Mouse (Mus musculus): ENCODE results near the gene Fgf11. TPM values are rescaled to one million over a fixed set of nuclear protein-coding genes. Genes with fewer than 3 reads are reported as not detected.

The Fgf11 gene
- polyA plus RNA-seq, 1 experiment, result 17.3 TPM

DNA sequence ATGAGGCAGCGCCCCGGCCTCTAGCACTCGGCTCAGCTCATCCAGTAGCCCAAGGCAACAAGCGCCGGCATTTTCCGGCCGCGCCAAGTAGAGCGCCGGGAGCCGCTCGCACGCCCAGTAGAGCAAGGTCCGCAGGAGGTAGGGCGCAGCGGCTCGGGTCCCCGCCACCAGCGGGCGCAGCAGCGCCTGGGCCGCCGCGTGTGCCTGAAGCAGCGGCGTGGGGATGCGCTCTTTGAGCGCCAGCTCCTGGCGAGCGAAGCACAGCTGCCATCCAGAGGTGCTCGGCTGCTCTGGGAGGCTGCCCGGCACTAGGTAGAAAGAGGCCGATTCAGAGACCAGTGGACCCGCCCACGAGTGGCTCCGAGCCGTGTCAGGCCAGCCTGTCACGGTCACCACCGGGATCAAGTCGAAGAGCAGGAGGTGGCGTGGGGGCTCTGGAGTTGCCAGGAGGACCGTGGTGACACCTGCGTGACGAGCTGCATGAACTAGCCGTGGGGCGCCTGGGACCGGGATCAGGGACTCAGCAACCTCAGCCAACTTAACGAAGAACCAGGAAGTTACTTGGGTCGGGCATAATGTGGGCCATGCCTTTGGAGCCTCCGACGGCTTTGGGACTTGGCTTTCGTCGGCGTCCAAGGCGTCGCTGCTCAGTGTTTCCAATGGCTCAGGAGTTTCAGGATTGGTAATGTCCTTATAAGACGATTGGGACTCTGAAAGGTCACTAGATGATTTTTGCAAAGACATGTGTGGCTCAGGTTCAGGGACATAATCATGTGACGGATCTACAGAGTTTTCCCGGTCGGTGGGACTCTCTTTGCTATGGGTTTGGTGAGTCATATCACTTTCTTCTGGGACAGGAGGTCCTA lies 2.4 kb upstream of the Fgf11 start:
- TF ChIP-seq POLR2A (IDR thresholded peaks at IDR 0.05; ENCODE audit: extremely low read depth, insufficient read depth, low read length), result no peak
- no peak; the same call in 1 of the 2 replicates for TF ChIP-seq CTCF (IDR thresholded peaks at IDR 0.05; ENCODE audit: extremely low read depth, insufficient read depth, low read length)
- peak overlapping the region; percentile 78 for H3K4me3 ChIP-seq (ENCODE audit: insufficient read depth, low read length)
- peaks cover 1% of the 10 kb centered on the region; the same call in 1 of the 2 replicates for H3K4me1 ChIP-seq (ENCODE audit: control insufficient read depth, insufficient read depth, low read length)
- H3K27ac ChIP-seq (ENCODE audit: insufficient read depth, low read length), result no peak overlapping the region

DNA sequence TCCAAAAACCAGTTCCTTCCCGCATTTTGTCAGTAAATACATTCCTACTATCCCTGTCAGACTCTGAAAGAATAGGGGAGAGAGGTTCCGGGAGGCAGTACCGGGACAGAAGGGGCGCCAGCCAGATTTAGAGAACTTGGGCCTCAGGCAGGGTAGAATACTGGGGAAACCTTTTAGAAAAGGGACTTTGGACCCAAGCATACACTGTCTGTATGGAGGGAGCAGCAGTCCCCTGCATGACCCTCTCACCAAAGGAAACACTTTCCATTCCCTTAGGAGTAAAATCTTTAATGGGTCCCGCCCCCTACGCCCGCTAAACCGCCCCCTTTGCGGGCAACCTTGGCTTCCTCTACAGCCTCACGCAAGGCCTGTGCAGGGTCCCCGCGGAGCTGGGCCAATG lies 1.7 kb upstream of the Fgf11 start:
- peak overlapping the region; percentile 78; the same call in 1 of the 2 replicates for H3K4me3 ChIP-seq (ENCODE audit: insufficient read depth, low read length)
- H3K4me1 ChIP-seq (ENCODE audit: control insufficient read depth, insufficient read depth, low read length), result peaks cover 1% of the 10 kb centered on the region; the same call in 1 of the 2 replicates
- TF ChIP-seq CTCF (IDR thresholded peaks at IDR 0.05; ENCODE audit: extremely low read depth, insufficient read depth, low read length) (no peak), POLR2A (IDR thresholded peaks at IDR 0.05; ENCODE audit: extremely low read depth, insufficient read depth, low read length) (no peak)
- no peak overlapping the region for H3K27ac ChIP-seq (ENCODE audit: insufficient read depth, low read length)

DNA sequence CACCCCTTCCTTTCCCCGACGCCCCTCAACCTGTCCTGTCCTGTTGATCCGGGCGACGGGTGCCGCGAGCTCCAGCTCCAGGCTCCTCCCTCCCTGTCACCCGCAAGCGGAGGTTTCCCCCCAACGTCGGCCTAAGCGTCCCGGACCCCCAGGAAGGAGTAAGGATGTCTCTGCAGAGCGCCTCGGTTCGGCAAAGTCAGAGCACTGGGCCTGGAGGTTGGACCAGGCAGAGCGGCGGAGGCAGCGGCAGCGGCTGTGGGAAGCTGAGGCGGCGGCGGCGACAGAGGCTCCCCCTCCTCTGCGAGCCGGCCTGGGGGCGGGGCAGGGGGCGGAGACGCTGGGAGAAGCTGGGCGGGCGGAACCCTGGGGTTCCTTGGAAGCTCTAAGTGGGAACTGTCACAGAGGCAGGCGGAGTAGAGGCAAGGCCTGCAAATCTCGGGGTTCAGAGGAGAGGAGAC lies 1.0 kb upstream of the Fgf11 start:
- Histone ChIP-seq H3K4me3 (ENCODE audit: insufficient read depth, low read length) (peak overlapping the region; percentile 78), H3K4me1 (ENCODE audit: control insufficient read depth, insufficient read depth, low read length) (peaks cover 1% of the 10 kb centered on the region; the same call in 1 of the 2 replicates), H3K27ac (ENCODE audit: insufficient read depth, low read length) (peak overlapping the region; percentile 72)
- no peak for TF ChIP-seq POLR2A (IDR thresholded peaks at IDR 0.05; ENCODE audit: extremely low read depth, insufficient read depth, low read length)
- no peak for TF ChIP-seq CTCF (IDR thresholded peaks at IDR 0.05; ENCODE audit: extremely low read depth, insufficient read depth, low read length)

DNA sequence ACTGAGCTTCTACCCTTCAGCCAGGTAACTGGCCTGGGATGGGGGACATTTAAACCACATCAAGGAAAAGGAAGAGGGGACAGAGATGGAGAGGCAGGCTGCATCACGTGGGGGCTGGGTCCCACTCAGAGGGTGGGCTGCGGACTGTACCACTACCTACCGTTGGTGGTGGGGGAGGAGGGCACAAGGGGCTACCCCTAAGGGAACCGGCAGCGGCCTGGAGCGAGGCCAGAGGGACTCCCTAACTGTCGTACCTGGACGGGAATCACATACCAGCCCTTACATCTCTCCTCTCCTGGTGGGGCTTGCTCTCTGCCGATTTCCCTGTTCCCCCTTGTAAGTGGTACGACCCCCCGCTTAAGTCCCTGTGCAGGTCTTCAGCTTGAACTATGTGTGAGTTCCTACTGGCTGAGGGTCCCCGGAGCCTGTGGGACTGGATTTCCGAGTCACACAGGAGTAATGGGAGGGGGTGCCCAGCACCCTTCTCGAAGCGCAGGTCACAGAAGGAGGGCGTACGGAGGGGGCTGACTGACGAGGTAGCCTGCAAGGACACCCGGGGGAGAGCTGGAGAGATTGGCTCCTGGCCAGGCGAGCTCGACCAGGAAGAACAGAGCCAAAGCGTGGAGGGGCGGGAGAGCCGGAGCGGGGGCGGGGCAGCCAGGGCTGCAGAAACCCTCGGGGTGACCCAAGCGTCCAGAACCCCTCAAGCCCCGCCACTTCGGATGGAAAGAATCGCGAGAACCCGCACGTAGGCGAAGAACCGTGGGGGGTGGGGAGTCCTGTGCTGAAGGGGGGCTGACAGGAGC lies 1.1 kb downstream of the Fgf11 start:
- Histone ChIP-seq H3K27ac (ENCODE audit: insufficient read depth, low read length) (0 out of 2 replicates have a peak overlapping the region, but pooled peaks have one; percentile 41), H3K4me1 (ENCODE audit: control insufficient read depth, insufficient read depth, low read length) (peaks cover 1% of the 10 kb centered on the region; the same call in 1 of the 2 replicates), H3K4me3 (ENCODE audit: insufficient read depth, low read length) (peak overlapping the region; percentile 78)
- no peak for TF ChIP-seq CTCF (IDR thresholded peaks at IDR 0.05; ENCODE audit: extremely low read depth, insufficient read depth, low read length)

DNA sequence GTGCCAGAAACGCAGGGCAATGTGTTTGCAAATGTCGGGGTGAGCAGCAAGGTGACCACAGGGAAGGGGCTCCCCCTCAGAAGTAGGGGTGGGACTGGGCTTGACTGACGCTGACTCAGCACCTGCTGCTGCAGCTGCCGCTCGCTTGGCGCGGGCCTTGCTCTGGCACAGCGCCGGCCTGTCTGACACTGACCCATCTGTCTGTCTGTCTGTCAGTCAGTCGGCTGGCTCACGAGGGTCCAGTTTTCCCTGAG lies 1.6 kb downstream of the Fgf11 start:
- TF ChIP-seq CTCF (IDR thresholded peaks at IDR 0.05; ENCODE audit: extremely low read depth, insufficient read depth, low read length) (no peak), POLR2A (IDR thresholded peaks at IDR 0.05; ENCODE audit: extremely low read depth, insufficient read depth, low read length) (no peak)
- H3K4me1 ChIP-seq (ENCODE audit: control insufficient read depth, insufficient read depth, low read length), result peaks cover 1% of the 10 kb centered on the region; the same call in 1 of the 2 replicates
- 0 out of 2 replicates have a peak overlapping the region, but pooled peaks have one; percentile 41 for H3K27ac ChIP-seq (ENCODE audit: insufficient read depth, low read length)
- H3K4me3 ChIP-seq (ENCODE audit: insufficient read depth, low read length), result peak overlapping the region; percentile 78; the same call in 1 of the 2 replicates

DNA sequence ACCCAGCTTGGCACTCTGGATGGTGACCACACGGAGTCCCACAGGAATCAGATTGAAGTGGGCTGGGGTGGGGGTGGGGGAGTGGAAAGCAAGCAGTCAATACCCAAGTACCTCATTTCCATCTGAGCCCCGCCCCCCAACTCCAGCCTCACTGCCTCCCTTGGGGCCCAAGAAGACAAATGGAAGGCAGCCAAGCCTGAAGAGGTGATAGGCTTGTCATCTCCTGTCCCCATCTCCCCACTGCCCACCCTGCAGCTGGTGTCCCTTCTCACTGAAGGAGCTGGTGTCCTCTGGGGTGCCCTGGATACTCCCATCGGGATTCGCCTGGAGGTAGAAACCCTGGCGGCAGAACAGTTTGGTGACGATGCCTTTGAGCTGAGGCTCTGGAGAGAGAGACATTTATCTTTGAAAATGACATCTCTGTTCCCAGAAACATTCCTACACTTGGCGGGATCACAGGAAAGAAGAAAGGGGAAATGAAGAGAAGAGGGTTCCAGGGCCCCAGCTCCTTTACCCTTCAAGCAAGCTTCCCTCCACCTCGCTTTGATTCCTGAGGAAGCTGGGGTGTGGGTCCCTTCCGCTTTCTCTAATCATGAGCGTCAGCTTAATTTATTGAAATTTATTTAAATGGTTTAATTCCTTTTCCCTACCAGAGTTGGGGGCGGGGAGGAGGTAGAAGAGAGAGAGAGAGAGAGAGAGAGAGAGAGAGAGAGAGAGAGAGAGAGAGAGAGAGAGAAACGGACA lies 2.1 kb downstream of the Fgf11 start:
- Histone ChIP-seq H3K4me3 (ENCODE audit: insufficient read depth, low read length) (peak overlapping the region; percentile 78; the same call in 1 of the 2 replicates), H3K4me1 (ENCODE audit: control insufficient read depth, insufficient read depth, low read length) (peaks cover 1% of the 10 kb centered on the region; the same call in 1 of the 2 replicates), H3K27ac (ENCODE audit: insufficient read depth, low read length) (0 out of 2 replicates have a peak overlapping the region, but pooled peaks have one; percentile 41)
- no peak for TF ChIP-seq POLR2A (IDR thresholded peaks at IDR 0.05; ENCODE audit: extremely low read depth, insufficient read depth, low read length)
- TF ChIP-seq CTCF (IDR thresholded peaks at IDR 0.05; ENCODE audit: extremely low read depth, insufficient read depth, low read length), result no peak

DNA sequence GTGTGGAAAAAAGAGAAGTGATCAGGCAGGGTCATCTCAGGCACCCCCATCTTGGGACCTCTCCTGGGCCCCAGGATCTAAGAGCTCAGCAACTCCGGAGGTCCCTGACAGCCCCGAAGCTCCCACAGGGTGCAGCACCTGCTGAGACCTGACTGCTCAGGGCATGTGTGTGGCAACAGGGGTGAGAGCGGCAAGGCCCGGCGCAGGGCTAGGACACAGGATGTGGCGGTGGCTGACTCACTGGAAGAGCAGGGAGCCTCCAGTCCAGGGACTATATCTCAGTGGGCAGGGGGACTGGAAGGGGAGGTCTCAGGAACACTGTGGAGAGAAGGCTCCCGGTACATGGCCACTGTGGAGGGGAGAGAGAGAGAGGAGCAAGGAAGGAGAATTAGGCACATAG lies 3.7 kb downstream of the Fgf11 start:
- H3K27ac ChIP-seq (ENCODE audit: insufficient read depth, low read length), result no peak overlapping the region
- TF ChIP-seq POLR2A (IDR thresholded peaks at IDR 0.05; ENCODE audit: extremely low read depth, insufficient read depth, low read length) (no peak), CTCF (IDR thresholded peaks at IDR 0.05; ENCODE audit: extremely low read depth, insufficient read depth, low read length) (no peak)
- peaks cover 1% of the 10 kb centered on the region; the same call in 1 of the 2 replicates for H3K4me1 ChIP-seq (ENCODE audit: control insufficient read depth, insufficient read depth, low read length)

DNA sequence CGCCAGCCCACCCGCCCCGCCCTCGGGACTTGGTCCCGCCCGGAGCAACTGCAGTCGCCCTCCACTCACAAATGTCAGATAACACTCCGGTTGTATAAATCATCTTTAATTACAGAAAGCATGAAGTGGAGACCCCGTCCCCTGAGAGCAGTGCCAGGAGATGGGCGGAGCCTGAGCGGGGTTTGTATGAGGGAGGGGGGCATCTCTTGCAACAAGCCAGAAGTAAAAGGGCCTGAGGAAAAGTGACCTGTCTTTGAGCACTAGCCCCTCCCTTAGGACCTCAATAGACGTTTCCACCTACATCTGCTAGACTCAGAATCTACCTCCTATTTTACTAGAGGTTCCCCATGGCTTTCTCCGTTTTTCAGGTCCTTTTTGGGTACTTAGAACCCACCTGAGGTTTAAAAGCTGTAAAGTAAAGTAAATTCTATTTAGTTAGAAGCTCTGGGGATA lies 5.6 kb downstream of the Fgf11 start:
- Histone ChIP-seq H3K4me3 (ENCODE audit: insufficient read depth, low read length) (peak overlapping the region; percentile 36; the same call in 1 of the 2 replicates), H3K27ac (ENCODE audit: insufficient read depth, low read length) (no peak overlapping the region), H3K4me1 (ENCODE audit: control insufficient read depth, insufficient read depth, low read length) (no peaks in the 10 kb centered on the region; the same call in 1 of the 2 replicates)
- TF ChIP-seq POLR2A (IDR thresholded peaks at IDR 0.05; ENCODE audit: extremely low read depth, insufficient read depth, low read length), result no peak
- TF ChIP-seq CTCF (IDR thresholded peaks at IDR 0.05; ENCODE audit: extremely low read depth, insufficient read depth, low read length), result no peak

More for the DNA sequence above, 3.7 kb downstream of the Fgf11 start:
- no peak overlapping the region for H3K4me3 ChIP-seq (ENCODE audit: insufficient read depth, low read length)
